Mouse (Mus musculus): ENCODE measurements at regions not wholly inside any gene's neighbourhood (a gene's known extent, or its start where the extent isn't known, plus 50 kb on each side); places are given as distances from the start of the nearest gene placed in this dataset.

DNA sequence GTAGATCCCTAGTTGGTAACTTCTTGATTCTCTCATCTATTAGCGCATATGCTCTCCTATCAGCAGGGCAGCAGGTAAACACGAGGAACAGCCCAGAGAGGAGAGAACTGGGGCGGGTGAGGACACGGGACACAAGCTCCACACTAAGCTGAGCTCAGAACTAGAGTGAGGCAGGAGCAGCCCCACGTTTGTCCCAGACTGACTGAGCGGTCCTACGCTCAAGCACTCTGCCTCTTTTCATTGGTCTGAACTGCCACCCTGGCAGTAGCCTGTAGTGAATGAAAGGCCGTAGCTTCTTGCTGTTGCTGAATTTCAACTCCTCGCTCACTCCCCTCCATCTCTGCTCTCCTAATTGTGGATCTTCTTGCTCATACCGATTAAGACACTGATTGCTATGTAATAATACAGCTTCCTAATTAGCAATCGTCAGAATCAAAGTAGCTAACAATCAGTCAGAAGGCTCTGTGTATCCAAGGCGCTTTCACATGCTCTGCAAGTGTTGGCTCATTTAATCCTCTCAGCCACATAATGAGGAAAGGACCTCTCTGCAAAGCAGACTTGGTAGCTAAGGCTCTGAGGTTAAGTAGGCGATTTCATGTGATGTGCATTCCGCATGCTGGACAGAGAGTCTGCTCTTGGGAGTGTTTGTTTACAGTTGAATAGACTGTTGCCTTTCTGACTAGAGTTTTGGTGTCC is 77.1 kb downstream of the Thnsl1 start:
- no peak for TF ChIP-seq MYOD1 (IDR thresholded peaks at IDR 0.05; ENCODE audit: control insufficient read depth, insufficient read length, low read depth)
- no peak for TF ChIP-seq CTCF (IDR thresholded peaks at IDR 0.05; ENCODE audit: control insufficient read depth, insufficient read depth, insufficient read length)
- TF ChIP-seq MYOG (IDR thresholded peaks at IDR 0.05; ENCODE audit: control insufficient read depth, extremely low read depth, insufficient read length), result no peak
- no peak for TF ChIP-seq MAX (IDR thresholded peaks at IDR 0.05)
- no peak for TF ChIP-seq USF1 (IDR thresholded peaks at IDR 0.05; ENCODE audit: low read depth)
- TF ChIP-seq CEBPB (IDR thresholded peaks at IDR 0.05; ENCODE audit: low read depth), result no peak
